Mouse (Mus musculus) stomach, embryonic 14.5 days (tissue): Measurements from ENCODE around the gene Gga1. TPM values are rescaled to one million over a fixed set of nuclear protein-coding genes. Genes with fewer than 3 reads are reported as not detected.

Experiments
- ATAC-seq: fragments of 200-750 bp; cut with Nextera tagmentation; 2 replicates; pipeline ENCODE4 v1.8.0; 2017; ENCODE audit warnings: low read depth, moderate TSS enrichment; ENCODE audit not compliant: insufficient number of reproducible peaks, insufficient read depth, low FRiP score
- H3K27ac ChIP-seq: fragments of 300-500 bp; sonication (generic); 2 replicates; pipeline ENCODE4 v1.5.1; 2014; ENCODE audit warnings: mild to moderate bottlenecking, low read length, moderate library complexity, mixed read lengths
- H3K27me3 ChIP-seq: fragments of 300-500 bp; sonication (generic); 2 replicates; pipeline ENCODE4 v1.6.1; 2014; ENCODE audit warnings: low read length, control low read depth, mixed read lengths; ENCODE audit not compliant: control insufficient read depth, insufficient read depth
- H3K36me3 ChIP-seq: fragments of 300-500 bp; sonication (generic); 2 replicates; pipeline ENCODE4 v1.6.1; 2014; ENCODE audit warnings: mild to moderate bottlenecking, control low read depth, low read length, moderate library complexity, mixed read lengths; ENCODE audit not compliant: control insufficient read depth, insufficient read depth
- H3K4me1 ChIP-seq: fragments of 300-500 bp; sonication (generic); 2 replicates; pipeline ENCODE4 v1.6.1; 2014; ENCODE audit warnings: low read length, control low read depth, mixed read lengths; ENCODE audit not compliant: control insufficient read depth, insufficient read depth
- H3K4me2 ChIP-seq: fragments of 300-500 bp; sonication (generic); replicated peaks from 2 replicates; pipeline ENCODE4 v1.6.1; 2014; ENCODE audit warnings: low read depth, low read length, control low read depth
- H3K4me3 ChIP-seq: fragments of 300-500 bp; sonication (generic); 2 replicates; pipeline ENCODE4 v1.5.1; 2014; ENCODE audit warnings: low read depth, low read length, control low read depth
- H3K9ac ChIP-seq: fragments of 300-500 bp; sonication (generic); replicated peaks from 2 replicates; pipeline ENCODE4 v1.6.1; 2014; ENCODE audit warnings: low read depth, mild to moderate bottlenecking, control low read depth, low read length, moderate library complexity, mixed read lengths
- H3K9me3 ChIP-seq: fragments of 300-500 bp; sonication (generic); 2 replicates; pipeline ENCODE4 v1.6.1; 2016; ENCODE audit warnings: low read depth, low read length, control low read depth; ENCODE audit not compliant: control insufficient read depth
- WGBS: fragments of 180-500 bp; shearing (Covaris S2); extraction: QIAGEN DNeasy Blood & Tissue Kit; methylation state at CpG from one replicate; pipeline ENCODE4 v1.1.7; 2014; 5-methylcytosine and 5-hydroxymethylcytosine counted together
- polyA plus RNA-seq: library from polyadenylated mRNA; unstranded; fragments of >200 nt; fragmentation: Nextera tagmentation; extraction: Ambion mirVana; gene quantifications from 2 replicates; pipeline ENCODE4 v1.2.1, GENCODE M21; 2014

The Gga1 gene
- polyA plus RNA-seq, 1 experiment from 2014 or later = 38.2 TPM

- WGBS = 73% methylated on average over 12 of the region's 12 CpGs
- Histone ChIP-seq H3K4me3 (no peak overlapping the region), H3K9ac (no peak overlapping the region), H3K27me3 (no peaks in the 10 kb centered on the region), H3K9me3 (no peaks in the 10 kb centered on the region), H3K4me2 (no peak overlapping the region), H3K27ac (peak overlapping the region; percentile 72), H3K4me1 (peaks cover 32% of the 10 kb centered on the region), H3K36me3 (peaks cover 27% of the 10 kb centered on the region; the same call in 1 of the 2 replicates)
- no peak for ATAC-seq
Measured at GRCm38 (mm10) chr15:78849485-78849884, 27.5 kb upstream of the Gga1 start.

GRCm38 (mm10) chr15:78850059-78850824 is 26.7 kb upstream of the Gga1 start:
- Histone ChIP-seq H3K27me3 (no peaks in the 10 kb centered on the region), H3K9me3 (no peaks in the 10 kb centered on the region), H3K4me2 (no peak overlapping the region), H3K27ac (peak overlapping the region; percentile 72), H3K36me3 (peaks cover 27% of the 10 kb centered on the region; the same call in 1 of the 2 replicates), H3K4me1 (peaks cover 26% of the 10 kb centered on the region), H3K9ac (no peak overlapping the region), H3K4me3 (no peak overlapping the region)
- ATAC-seq = peak; percentile 71
- WGBS = 49% methylated on average over 15 of the region's 15 CpGs

- Histone ChIP-seq H3K27me3 (no peaks in the 10 kb centered on the region), H3K36me3 (peaks cover 27% of the 10 kb centered on the region; the same call in 1 of the 2 replicates), H3K4me3 (no peak overlapping the region), H3K9ac (no peak overlapping the region), H3K9me3 (no peaks in the 10 kb centered on the region), H3K4me1 (peaks cover 20% of the 10 kb centered on the region), H3K27ac (peak overlapping the region; percentile 72), H3K4me2 (no peak overlapping the region)
- ATAC-seq = no peak
- WGBS = 60% methylated on average over 6 of the region's 6 CpGs
Measured at GRCm38 (mm10) chr15:78850944-78851343, 26.0 kb upstream of the Gga1 start.

GRCm38 (mm10) chr15:78851505-78852153 is 25.4 kb upstream of the Gga1 start:
- peaks cover 27% of the 10 kb centered on the region; the same call in 1 of the 2 replicates for H3K36me3 ChIP-seq
- H3K27me3 ChIP-seq = no peaks in the 10 kb centered on the region
- H3K27ac ChIP-seq = peak overlapping the region; percentile 72
- 12% methylated on average over 13 of the region's 13 CpGs for WGBS
- peak; percentile 71 for ATAC-seq
- peaks cover 14% of the 10 kb centered on the region for H3K4me1 ChIP-seq
- H3K4me2 ChIP-seq = peak overlapping the region; percentile 16; the same call in 1 of the 2 replicates
- H3K4me3 ChIP-seq = no peak overlapping the region
- no peaks in the 10 kb centered on the region for H3K9me3 ChIP-seq
- no peak overlapping the region for H3K9ac ChIP-seq

- 71% methylated on average over 8 of the region's 8 CpGs for WGBS
- ATAC-seq = no peak
- Histone ChIP-seq H3K9me3 (no peaks in the 10 kb centered on the region), H3K27me3 (no peaks in the 10 kb centered on the region), H3K36me3 (no peaks in the 10 kb centered on the region), H3K27ac (no peak within 1 kb of the TSS), H3K4me2 (no peak within 1 kb of the TSS), H3K4me1 (peaks cover 12% of the 10 kb centered on the region), H3K9ac (no peak within 1 kb of the TSS), H3K4me3 (no peak within 1 kb of the TSS)
Measured at GRCm38 (mm10) chr15:78855303-78855965, 21.6 kb upstream of the Gga1 start, which contains the start of gene Lgals2. Gene Lgals2 (minus strand): TSS chr15:78855529.

GRCm38 (mm10) chr15:78857009-78857408 is 20.0 kb upstream of the Gga1 start:
- Histone ChIP-seq H3K4me1 (no peaks in the 10 kb centered on the region), H3K27me3 (no peaks in the 10 kb centered on the region), H3K9ac (no peak overlapping the region), H3K4me3 (no peak overlapping the region), H3K4me2 (no peak overlapping the region), H3K27ac (no peak overlapping the region), H3K9me3 (no peaks in the 10 kb centered on the region), H3K36me3 (no peaks in the 10 kb centered on the region)
- WGBS = 71% methylated on average over 7 of the region's 7 CpGs
- 0 out of 2 replicates have a peak, but pooled peaks have one; percentile 14 for ATAC-seq

- 0 out of 2 replicates have a peak, but pooled peaks cover 5% of the 10 kb centered on the region for H3K4me1 ChIP-seq
- H3K36me3 ChIP-seq = no peaks in the 10 kb centered on the region
- ATAC-seq = no peak
- no peak overlapping the region for H3K9ac ChIP-seq
- H3K4me2 ChIP-seq = no peak overlapping the region
- H3K27me3 ChIP-seq = no peaks in the 10 kb centered on the region
- WGBS = 67% methylated on average over 4 of the region's 4 CpGs
- H3K9me3 ChIP-seq = no peaks in the 10 kb centered on the region
- H3K4me3 ChIP-seq = no peak overlapping the region
- H3K27ac ChIP-seq = no peak overlapping the region
Measured at GRCm38 (mm10) chr15:78859311-78859710, 17.7 kb upstream of the Gga1 start.

- Histone ChIP-seq H3K9me3 (no peaks in the 10 kb centered on the region), H3K27ac (no peak overlapping the region), H3K4me1 (0 out of 2 replicates have a peak, but pooled peaks cover 5% of the 10 kb centered on the region), H3K9ac (no peak overlapping the region), H3K36me3 (no peaks in the 10 kb centered on the region), H3K4me3 (no peak overlapping the region), H3K4me2 (no peak overlapping the region), H3K27me3 (no peaks in the 10 kb centered on the region)
- 59% methylated on average over 6 of the region's 6 CpGs for WGBS
- ATAC-seq = no peak
Measured at GRCm38 (mm10) chr15:78859714-78860113, 17.3 kb upstream of the Gga1 start.
